Mouse (Mus musculus): ENCODE measurements around the gene Socs2.

DNA sequence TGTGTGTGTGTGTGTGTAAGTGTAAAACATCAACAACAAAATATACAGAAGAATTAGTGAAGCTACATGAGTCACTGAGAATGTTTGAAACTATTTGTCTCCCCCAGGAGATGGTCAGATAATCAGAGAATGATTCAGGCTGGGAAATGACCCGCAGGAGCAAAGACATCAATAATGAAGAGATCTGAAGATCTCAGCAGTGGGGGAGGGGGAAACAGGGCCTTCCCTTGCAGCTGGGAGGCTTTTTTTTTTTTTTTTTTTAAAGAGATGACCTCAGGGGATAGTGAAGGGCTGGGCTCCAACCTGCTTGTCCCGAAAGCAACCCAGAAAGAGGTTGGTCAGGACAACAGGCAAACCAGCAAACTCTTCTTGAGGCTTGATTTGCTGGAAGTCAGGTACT lies 54.7 kb downstream of the Socs2 start:
- TF ChIP-seq CTCF (IDR thresholded peaks at IDR 0.05; ENCODE audit: low read depth, low read length) (no peak), POLR2A (IDR thresholded peaks at IDR 0.05; ENCODE audit: insufficient read depth, low read length) (no peak), EP300 (IDR thresholded peaks at IDR 0.05; ENCODE audit: insufficient read depth, low read depth, low read length) (no peak)

Measured in ES-Bruce4 (cell line).